Mouse (Mus musculus) adrenal gland, adult 2 months (tissue): Measurements from ENCODE around the gene Adarb2. TPM values are rescaled to one million over a fixed set of nuclear protein-coding genes. Genes with fewer than 3 reads are reported as not detected.

Experiments
- DNase-seq: peaks from one replicate; pipeline ENCODE4 v3.0.0; 2021
- polyA plus RNA-seq: library from polyadenylated mRNA; depleted of rRNA; stranded (reverse); fragments of >200 nt; gene quantifications from 2 replicates; pipeline ENCODE4 v1.2.3, GENCODE M21; 2012
- total RNA-seq, 2 experiments: library from RNA; stranded (reverse); gene quantifications; 2 replicates each; pipeline ENCODE4 v1.2.3; 2021

Gene Adarb2
- total and polyA plus RNA-seq, 3 experiments: 0.07 TPM; not detected in 2

- DNase-seq: no peak
These were observed 477.9 kb downstream of the Adarb2 start for GRCm38 (mm10) chr13:8680470-8681129.

GRCm38 (mm10) chr13:8691448-8691847 lies 488.8 kb downstream of the Adarb2 start:
- DNase-seq: no peak

- no peak for DNase-seq
These were observed 490.1 kb downstream of the Adarb2 start for GRCm38 (mm10) chr13:8692787-8693186.

GRCm38 (mm10) chr13:8698451-8698850 lies 495.8 kb downstream of the Adarb2 start:
- no peak for DNase-seq

GRCm38 (mm10) chr13:8699831-8700230 lies 497.2 kb downstream of the Adarb2 start:
- DNase-seq: peak; percentile 3

GRCm38 (mm10) chr13:8700981-8701380 lies 498.3 kb downstream of the Adarb2 start:
- DNase-seq: no peak

- no peak for DNase-seq
These were observed 502.6 kb downstream of the Adarb2 start for GRCm38 (mm10) chr13:8705296-8705695.

GRCm38 (mm10) chr13:8713377-8713776 lies 510.7 kb downstream of the Adarb2 start:
- no peak for DNase-seq

GRCm38 (mm10) chr13:8729972-8730645 lies 527.4 kb downstream of the Adarb2 start:
- no peak for DNase-seq

- no peak for DNase-seq
These were observed 534.6 kb downstream of the Adarb2 start for GRCm38 (mm10) chr13:8737139-8737865.

GRCm38 (mm10) chr13:8742792-8743191 lies 540.1 kb downstream of the Adarb2 start:
- no peak for DNase-seq

- DNase-seq: peak; percentile 29
These were observed 541.9 kb downstream of the Adarb2 start for GRCm38 (mm10) chr13:8744565-8744964.

GRCm38 (mm10) chr13:8745596-8745995 lies 542.9 kb downstream of the Adarb2 start:
- DNase-seq: no peak

GRCm38 (mm10) chr13:8749451-8749850 lies 546.8 kb downstream of the Adarb2 start:
- no peak for DNase-seq

GRCm38 (mm10) chr13:8760940-8761339 lies 558.3 kb downstream of the Adarb2 start:
- no peak for DNase-seq

GRCm38 (mm10) chr13:8769654-8770227 lies 567.1 kb downstream of the Adarb2 start:
- no peak for DNase-seq

- DNase-seq: no peak
These were observed 568.0 kb downstream of the Adarb2 start for GRCm38 (mm10) chr13:8770616-8771015.

GRCm38 (mm10) chr13:8780441-8780840 lies 577.8 kb downstream of the Adarb2 start:
- DNase-seq: peak; percentile 38

- peak; percentile 16 for DNase-seq
These were observed 580.0 kb downstream of the Adarb2 start for GRCm38 (mm10) chr13:8782636-8783035.

GRCm38 (mm10) chr13:8783686-8784307 lies 581.1 kb downstream of the Adarb2 start:
- no peak for DNase-seq

- DNase-seq: no peak
These were observed 581.8 kb downstream of the Adarb2 start for GRCm38 (mm10) chr13:8784308-8785061.
